Mouse (Mus musculus) midbrain, postnatal 0 days (tissue): ENCODE measurements around the gene Tns1. TPM values are rescaled to one million over a fixed set of nuclear protein-coding genes. Genes with fewer than 3 reads are reported as not detected.

Experiments
- ATAC-seq: fragments of 200-750 bp; cut with Nextera tagmentation; 2 replicates; pipeline ENCODE4 v1.8.0; 2017; ENCODE audit warnings: moderate number of reproducible peaks, mild to moderate bottlenecking, moderate TSS enrichment, moderate library complexity; ENCODE audit not compliant: low FRiP score
- DNase-seq: peaks from one replicate; pipeline ENCODE4 v3.0.0-alpha.2; 2015; ENCODE audit warnings: low spot score
- H3K27ac ChIP-seq: fragments of 300-500 bp; sonication (generic); 2 replicates; pipeline ENCODE4 v1.5.1; 2014; ENCODE audit warnings: low read depth, mild to moderate bottlenecking, low read length, mixed read lengths
- H3K27me3 ChIP-seq: fragments of 300-500 bp; sonication (generic); 2 replicates; pipeline ENCODE4 v1.6.1; 2014; ENCODE audit warnings: low read length, control low read depth, mixed read lengths; ENCODE audit not compliant: insufficient read depth
- H3K36me3 ChIP-seq: fragments of 300-500 bp; sonication (generic); 2 replicates; pipeline ENCODE4 v1.6.1; 2014; ENCODE audit warnings: low read length, control low read depth, mixed read lengths; ENCODE audit not compliant: insufficient read depth
- H3K4me1 ChIP-seq: fragments of 300-500 bp; sonication (generic); 2 replicates; pipeline ENCODE4 v1.6.1; 2014; ENCODE audit warnings: mild to moderate bottlenecking, control low read depth, antibody characterized with exemption, low read length, mixed read lengths; ENCODE audit not compliant: insufficient read depth
- H3K4me2 ChIP-seq: fragments of 300-500 bp; sonication (generic); 2 replicates; pipeline ENCODE4 v1.6.1; 2014; ENCODE audit warnings: low read depth, mild to moderate bottlenecking, low read length, mixed read lengths; ENCODE audit not compliant: poor library complexity, severe bottlenecking
- H3K4me3 ChIP-seq: fragments of 300-500 bp; sonication (generic); 2 replicates; pipeline ENCODE4 v1.5.1; 2014; ENCODE audit warnings: low read depth, mild to moderate bottlenecking, low read length, moderate library complexity
- H3K9ac ChIP-seq: fragments of 300-500 bp; sonication (generic); replicated peaks from 2 replicates; pipeline ENCODE4 v1.6.1; 2014; ENCODE audit warnings: mild to moderate bottlenecking, low read length, moderate library complexity, mixed read lengths; ENCODE audit not compliant: poor library complexity, severe bottlenecking
- H3K9me3 ChIP-seq: fragments of 300-500 bp; sonication (generic); 2 replicates; pipeline ENCODE4 v1.6.1; 2016; ENCODE audit warnings: low read length, control low read depth
- CTCF ChIP-seq: IDR thresholded peaks from 2 replicates; pipeline ENCODE4 v1.5.1; 2016; ENCODE audit warnings: antibody characterized with exemption, mild to moderate bottlenecking
- WGBS: fragments of 180-500 bp; shearing (Covaris S2); extraction: QIAGEN DNeasy Blood & Tissue Kit; methylation state at CpG from one replicate; pipeline ENCODE4 v1.1.7; 2014; 5-methylcytosine and 5-hydroxymethylcytosine counted together
- polyA plus RNA-seq: library from polyadenylated mRNA; unstranded; fragments of >200 nt; fragmentation: Nextera tagmentation; extraction: Ambion mirVana; gene quantifications from 2 replicates; pipeline ENCODE4 v1.2.1, GENCODE M21; 2015
- total RNA-seq: library from RNA; depleted of rRNA; stranded (reverse); fragments of >200 nt; gene quantifications from 2 replicates; pipeline ENCODE4 v1.2.3, GENCODE M21; 2014

Tns1 gene
- total and polyA plus RNA-seq, 2 experiments from 2014 or later, result 9.8 to 31.5 TPM

DNA sequence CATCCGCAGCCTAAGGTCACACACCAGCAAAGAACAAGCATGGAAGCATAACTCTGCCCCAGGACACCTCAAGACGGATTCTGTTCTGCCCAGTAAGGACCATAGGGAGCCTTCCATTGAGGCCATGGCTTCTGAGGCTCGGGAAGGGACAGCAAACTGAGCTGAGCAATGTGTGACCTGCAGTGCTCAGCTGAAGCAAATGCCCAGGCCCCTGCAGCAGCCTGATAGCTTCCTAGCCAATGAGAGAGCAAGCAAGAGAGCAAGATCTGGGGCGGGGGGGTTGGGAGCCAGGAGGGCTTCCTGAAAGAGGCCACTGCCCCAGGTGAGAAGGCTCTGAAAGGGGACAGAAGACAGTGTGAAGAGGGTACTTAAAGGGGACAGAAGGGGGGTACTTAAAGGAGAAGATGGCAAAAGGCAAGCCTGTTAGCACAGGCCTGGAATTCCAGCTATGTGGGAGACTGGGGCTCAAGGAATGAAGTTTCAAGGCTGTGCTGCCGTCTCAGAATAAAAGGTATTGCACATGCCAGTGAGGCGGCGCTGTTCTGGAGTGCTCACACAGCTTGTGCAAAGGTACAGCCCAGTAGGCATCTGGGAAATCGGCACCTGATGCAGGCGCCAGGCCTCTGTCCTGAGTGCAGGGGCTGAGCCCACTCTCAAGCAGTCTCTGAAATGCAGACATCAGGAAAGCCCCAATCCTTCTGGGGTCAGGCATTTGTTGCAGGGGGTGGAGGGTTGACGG is 99.6 kb downstream of the Tns1 start:
- no peaks in the 10 kb centered on the region for H3K36me3 ChIP-seq
- 62% methylated on average over 10 of the region's 10 CpGs for WGBS
- no peaks in the 10 kb centered on the region for H3K9me3 ChIP-seq
- H3K9ac ChIP-seq, result no peak overlapping the region
- TF ChIP-seq CTCF, result no peak
- H3K27me3 ChIP-seq, result no peaks in the 10 kb centered on the region
- H3K4me3 ChIP-seq, result no peak overlapping the region
- no peak overlapping the region for H3K27ac ChIP-seq
- H3K4me2 ChIP-seq, result no peak overlapping the region
- no peak for DNase-seq
- 0 out of 2 replicates have a peak, but pooled peaks cover 3% of the 10 kb centered on the region for H3K4me1 ChIP-seq
- ATAC-seq, result no peak

DNA sequence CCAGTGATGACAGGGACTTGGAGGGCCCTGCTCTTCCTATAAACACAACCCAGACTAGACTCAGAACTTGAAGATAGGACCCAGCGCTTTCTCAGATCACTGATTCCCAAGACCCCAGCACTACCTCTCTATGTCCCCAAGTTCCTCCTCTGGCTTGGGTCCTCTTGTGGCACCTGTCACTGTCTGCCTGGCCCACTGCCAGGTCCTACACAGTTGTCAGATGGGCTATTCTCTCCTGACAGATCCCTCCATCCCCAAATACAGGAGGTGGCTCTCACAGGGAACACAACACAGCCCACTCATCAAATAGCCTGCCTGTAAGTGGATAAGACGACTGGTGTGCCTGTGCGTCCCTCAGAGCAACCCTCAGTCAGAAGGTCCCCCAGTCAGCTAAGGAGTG is 101.3 kb downstream of the Tns1 start:
- H3K9me3 ChIP-seq, result no peaks in the 10 kb centered on the region
- DNase-seq, result no peak
- ATAC-seq, result no peak
- H3K4me2 ChIP-seq, result no peak overlapping the region
- H3K4me1 ChIP-seq, result 0 out of 2 replicates have a peak, but pooled peaks cover under 1% of the 10 kb centered on the region
- H3K27me3 ChIP-seq, result no peaks in the 10 kb centered on the region
- no peak for TF ChIP-seq CTCF
- no peak overlapping the region for H3K9ac ChIP-seq
- no peak overlapping the region for H3K4me3 ChIP-seq
- no peaks in the 10 kb centered on the region for H3K36me3 ChIP-seq
- no peak overlapping the region for H3K27ac ChIP-seq
- 78% methylated on average over 3 of the region's 3 CpGs for WGBS

DNA sequence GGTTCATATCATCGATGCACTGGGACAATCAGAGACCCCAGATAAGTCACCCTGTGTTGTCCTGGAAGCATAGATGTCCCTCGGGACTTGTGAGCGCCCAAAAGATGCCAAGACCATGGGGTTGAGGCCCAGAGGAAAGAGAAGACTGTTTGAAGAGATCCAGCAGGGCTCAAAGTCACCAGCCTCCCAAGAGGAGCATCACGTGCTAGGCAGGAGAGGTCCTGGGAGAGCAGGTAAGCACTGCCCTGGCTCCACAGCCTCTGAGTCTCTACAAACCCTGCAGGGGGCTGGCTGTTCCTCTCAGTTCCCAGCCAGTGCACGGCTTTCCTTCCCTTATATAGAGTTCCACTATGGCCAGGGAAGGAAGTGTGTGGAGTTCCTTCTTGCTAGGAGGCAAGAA is 101.7 kb downstream of the Tns1 start:
- Histone ChIP-seq H3K27me3 (no peaks in the 10 kb centered on the region), H3K4me1 (no peaks in the 10 kb centered on the region), H3K9me3 (no peaks in the 10 kb centered on the region), H3K4me2 (no peak overlapping the region), H3K36me3 (no peaks in the 10 kb centered on the region), H3K9ac (no peak overlapping the region), H3K4me3 (no peak overlapping the region), H3K27ac (no peak overlapping the region)
- 72% methylated on average over 5 of the region's 5 CpGs for WGBS
- ATAC-seq (no peak), DNase-seq (no peak)
- TF ChIP-seq CTCF, result no peak

DNA sequence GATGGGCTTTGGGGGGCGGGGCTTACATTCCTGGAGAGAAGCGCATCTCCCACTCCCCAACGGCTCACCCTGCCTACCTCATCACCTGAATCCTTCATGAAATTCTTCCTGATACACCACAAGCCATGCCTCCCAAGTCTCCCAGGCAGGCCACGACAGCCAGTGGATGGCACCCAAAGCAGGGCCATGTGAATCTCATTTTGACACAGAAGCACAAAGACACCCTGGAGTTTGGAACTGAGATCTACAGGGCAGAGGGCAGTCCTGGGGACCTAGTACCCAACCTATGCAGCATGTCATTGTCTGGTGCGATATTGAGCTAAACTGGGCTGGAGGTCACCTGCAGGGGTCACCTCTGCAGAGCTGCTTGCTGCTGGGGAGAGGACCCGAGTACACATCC is 104.0 kb downstream of the Tns1 start:
- ATAC-seq, result no peak
- H3K36me3 ChIP-seq, result no peaks in the 10 kb centered on the region
- H3K27ac ChIP-seq, result no peak overlapping the region
- no peak overlapping the region for H3K9ac ChIP-seq
- no peaks in the 10 kb centered on the region for H3K9me3 ChIP-seq
- H3K4me1 ChIP-seq, result no peaks in the 10 kb centered on the region
- WGBS, result 71% methylated on average over 6 of the region's 6 CpGs
- no peak for TF ChIP-seq CTCF
- H3K4me2 ChIP-seq, result no peak overlapping the region
- no peaks in the 10 kb centered on the region for H3K27me3 ChIP-seq
- DNase-seq, result no peak
- H3K4me3 ChIP-seq, result no peak overlapping the region

DNA sequence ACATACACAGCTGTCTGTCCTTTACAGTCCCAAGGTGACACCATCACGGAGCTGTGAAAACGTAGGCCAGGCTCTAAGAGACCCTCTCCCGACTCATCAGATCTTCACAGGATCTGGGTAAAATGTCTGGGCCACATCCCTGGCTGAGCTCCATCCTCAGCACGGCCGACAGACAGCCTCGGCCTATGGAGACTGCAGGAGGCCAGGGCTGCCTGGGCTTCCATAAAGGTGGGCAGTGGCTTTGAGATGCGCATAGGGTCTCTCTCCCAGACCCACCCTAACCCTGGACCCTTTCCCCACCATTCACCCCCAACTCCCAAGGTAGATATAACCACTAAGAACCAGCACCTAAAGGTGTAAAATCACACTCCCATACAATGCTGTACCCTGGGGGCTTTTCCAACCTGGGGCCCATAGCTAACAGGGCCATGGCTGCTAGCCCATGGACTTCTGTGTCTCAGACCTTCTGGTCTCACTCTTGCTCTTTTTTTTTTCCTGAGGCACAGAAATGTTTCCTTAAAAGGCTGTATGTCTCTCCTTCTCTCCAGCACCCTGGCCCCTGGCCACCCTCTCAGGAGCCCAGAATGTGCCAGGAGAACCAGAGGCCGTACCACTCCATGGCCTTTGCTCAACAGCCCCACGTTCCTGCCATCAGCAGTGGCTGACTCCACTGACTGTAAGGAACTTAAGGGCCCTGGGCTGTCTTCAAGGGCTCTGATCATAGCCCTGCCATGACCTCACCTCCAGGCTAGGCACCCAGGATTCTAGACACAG is 106.7 kb downstream of the Tns1 start:
- no peak for ATAC-seq
- no peak for TF ChIP-seq CTCF
- Histone ChIP-seq H3K27me3 (no peaks in the 10 kb centered on the region), H3K27ac (no peak overlapping the region), H3K36me3 (no peaks in the 10 kb centered on the region), H3K4me1 (no peaks in the 10 kb centered on the region), H3K9ac (no peak overlapping the region), H3K9me3 (no peaks in the 10 kb centered on the region), H3K4me3 (no peak overlapping the region), H3K4me2 (no peak overlapping the region)
- WGBS, result 85% methylated on average over 9 of the region's 9 CpGs
- no peak for DNase-seq

DNA sequence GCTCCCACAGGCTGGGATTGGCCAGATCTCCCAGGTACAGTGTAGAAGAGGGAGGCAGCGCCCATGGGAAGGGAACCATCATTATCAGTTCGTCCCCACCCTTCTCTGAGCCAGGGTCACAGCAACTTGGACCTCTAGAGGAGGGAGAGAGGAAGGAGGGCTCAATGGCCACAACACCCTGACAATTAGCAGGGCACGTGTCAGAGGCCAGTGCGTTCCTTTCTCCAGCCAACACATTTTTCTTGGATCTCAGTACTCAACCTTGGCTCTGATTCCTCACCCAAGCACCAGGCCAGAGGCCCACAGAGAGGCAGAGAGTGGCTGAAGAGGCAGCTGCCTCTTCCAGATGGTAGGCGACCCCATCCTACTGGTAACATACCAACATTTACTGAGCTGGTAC is 107.6 kb downstream of the Tns1 start:
- Histone ChIP-seq H3K9me3 (no peaks in the 10 kb centered on the region), H3K4me2 (no peak overlapping the region), H3K9ac (no peak overlapping the region), H3K4me1 (no peaks in the 10 kb centered on the region), H3K4me3 (no peak overlapping the region), H3K27me3 (no peaks in the 10 kb centered on the region), H3K27ac (no peak overlapping the region), H3K36me3 (no peaks in the 10 kb centered on the region)
- WGBS, result 73% methylated on average over 5 of the region's 5 CpGs
- no peak for ATAC-seq
- peak; percentile 51 for DNase-seq
- TF ChIP-seq CTCF, result no peak
